Mouse (Mus musculus): ENCODE results near the gene Ccser1. TPM values are rescaled to one million over a fixed set of nuclear protein-coding genes. Genes with fewer than 3 reads are reported as not detected.

Ccser1 gene
- polyA plus RNA-seq, 1 experiment from 2014 or later, result 11.3 TPM

DNA sequence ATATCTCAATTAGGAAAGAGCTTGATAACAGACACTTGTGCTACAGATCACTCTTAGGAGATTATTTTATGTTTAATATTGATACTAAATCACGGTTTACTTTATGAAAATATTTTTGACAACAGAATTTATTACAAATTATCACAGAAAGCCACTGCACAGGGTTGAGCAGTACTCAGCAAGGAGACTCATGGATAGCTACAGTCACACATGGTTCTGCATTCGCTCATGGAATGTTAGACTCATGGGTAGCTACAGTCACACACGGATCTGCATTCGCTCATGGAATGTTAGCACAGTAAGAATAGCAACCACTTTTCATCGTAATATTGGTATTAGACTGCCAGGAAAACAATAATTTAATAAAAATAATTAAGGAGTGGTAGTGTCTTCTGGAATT lies 313.3 kb downstream of the Ccser1 start:
- Histone ChIP-seq H3K4me1 (ENCODE audit: control insufficient read depth, insufficient read depth, low read length) (no peaks in the 10 kb centered on the region), H3K4me2 (ENCODE audit: low read depth) (no peak overlapping the region), H3K9ac (ENCODE audit: low read length) (no peak overlapping the region), H3K9me3 (ENCODE audit: control insufficient read depth, low read length) (no peaks in the 10 kb centered on the region), H3K4me3 (ENCODE audit: low read depth, low read length) (no peak overlapping the region), H3K27me3 (ENCODE audit: control insufficient read depth, insufficient read depth, low read length) (no peaks in the 10 kb centered on the region), H3K27ac (ENCODE audit: low read depth, low read length) (no peak overlapping the region), H3K36me3 (ENCODE audit: control insufficient read depth, insufficient read depth, low read length) (no peaks in the 10 kb centered on the region)
- DNase-seq (ENCODE audit: low spot score), result no peak
- WGBS, result 94% methylated on average over 5 of the region's 5 CpGs
- peak; percentile 51 for ATAC-seq (ENCODE audit: insufficient read depth, low FRiP score, low TSS enrichment)

DNA sequence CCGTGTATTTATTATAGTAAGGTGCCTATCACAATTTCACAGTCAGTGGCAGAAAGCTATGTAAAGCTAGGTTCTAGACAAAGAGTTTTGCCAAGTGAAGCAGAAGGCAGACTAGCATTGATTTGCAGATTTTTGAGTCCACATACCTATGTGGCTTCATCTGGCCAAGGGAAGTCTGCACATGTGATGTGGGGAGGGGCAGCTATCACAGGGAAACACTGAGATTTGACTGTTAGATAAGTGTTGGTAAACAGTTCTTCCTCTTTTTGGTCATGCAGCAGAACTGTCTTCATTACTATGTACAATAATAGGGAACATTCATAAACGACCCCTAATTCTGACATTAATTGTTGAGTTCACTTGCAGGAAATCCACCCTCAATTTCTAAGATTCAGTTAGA lies 335.2 kb downstream of the Ccser1 start:
- Histone ChIP-seq H3K9ac (ENCODE audit: low read length) (no peak overlapping the region), H3K9me3 (ENCODE audit: control insufficient read depth, low read length) (no peaks in the 10 kb centered on the region), H3K4me2 (ENCODE audit: low read depth) (no peak overlapping the region), H3K36me3 (ENCODE audit: control insufficient read depth, insufficient read depth, low read length) (no peaks in the 10 kb centered on the region), H3K4me1 (ENCODE audit: control insufficient read depth, insufficient read depth, low read length) (no peaks in the 10 kb centered on the region), H3K27me3 (ENCODE audit: control insufficient read depth, insufficient read depth, low read length) (no peaks in the 10 kb centered on the region), H3K27ac (ENCODE audit: low read depth, low read length) (no peak overlapping the region), H3K4me3 (ENCODE audit: low read depth, low read length) (no peak overlapping the region)
- ATAC-seq (ENCODE audit: insufficient read depth, low FRiP score, low TSS enrichment), result no peak
- 79% methylated on average over 2 of the region's 2 CpGs for WGBS
- no peak for DNase-seq (ENCODE audit: low spot score)

- Histone ChIP-seq H3K9me3 (ENCODE audit: control insufficient read depth, low read length) (no peaks in the 10 kb centered on the region), H3K4me3 (ENCODE audit: low read depth, low read length) (no peak overlapping the region), H3K27me3 (ENCODE audit: control insufficient read depth, insufficient read depth, low read length) (no peaks in the 10 kb centered on the region), H3K36me3 (ENCODE audit: control insufficient read depth, insufficient read depth, low read length) (no peaks in the 10 kb centered on the region), H3K4me1 (ENCODE audit: control insufficient read depth, insufficient read depth, low read length) (no peaks in the 10 kb centered on the region), H3K9ac (ENCODE audit: low read length) (no peak overlapping the region), H3K4me2 (ENCODE audit: low read depth) (no peak overlapping the region), H3K27ac (ENCODE audit: low read depth, low read length) (no peak overlapping the region)
- DNase-seq (ENCODE audit: low spot score) (no peak), ATAC-seq (ENCODE audit: insufficient read depth, low FRiP score, low TSS enrichment) (no peak)
- 81% methylated on average over 2 of the region's 2 CpGs for WGBS
These were observed 341.5 kb downstream of the Ccser1 start for GRCm38 (mm10) chr6:61521587-61521986.

DNA sequence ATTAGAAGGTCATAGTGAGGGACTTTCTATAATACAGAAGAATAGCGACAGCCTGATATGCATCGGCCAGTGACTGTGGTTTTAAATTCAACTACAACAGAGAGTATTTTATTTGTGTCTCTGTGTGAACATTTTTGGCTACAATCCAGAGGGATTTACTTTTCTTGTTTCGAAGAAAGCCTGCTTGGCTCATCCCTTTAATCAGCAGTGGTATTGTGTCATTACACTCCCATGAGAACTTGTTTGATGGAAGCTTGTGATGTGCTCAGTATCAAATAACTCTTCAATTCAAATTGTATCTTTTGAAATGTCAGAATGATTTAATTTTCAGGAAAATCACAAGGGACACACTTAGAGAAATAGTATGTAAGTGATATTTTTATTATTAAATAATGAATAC lies 342.0 kb downstream of the Ccser1 start:
- ATAC-seq (ENCODE audit: insufficient read depth, low FRiP score, low TSS enrichment) (no peak), DNase-seq (ENCODE audit: low spot score) (no peak)
- Histone ChIP-seq H3K9ac (ENCODE audit: low read length) (no peak overlapping the region), H3K4me2 (ENCODE audit: low read depth) (no peak overlapping the region), H3K27ac (ENCODE audit: low read depth, low read length) (no peak overlapping the region), H3K4me3 (ENCODE audit: low read depth, low read length) (no peak overlapping the region), H3K4me1 (ENCODE audit: control insufficient read depth, insufficient read depth, low read length) (no peaks in the 10 kb centered on the region), H3K36me3 (ENCODE audit: control insufficient read depth, insufficient read depth, low read length) (no peaks in the 10 kb centered on the region), H3K27me3 (ENCODE audit: control insufficient read depth, insufficient read depth, low read length) (no peaks in the 10 kb centered on the region), H3K9me3 (ENCODE audit: control insufficient read depth, low read length) (no peaks in the 10 kb centered on the region)
- 87% methylated on average over 3 of the region's 3 CpGs for WGBS

DNA sequence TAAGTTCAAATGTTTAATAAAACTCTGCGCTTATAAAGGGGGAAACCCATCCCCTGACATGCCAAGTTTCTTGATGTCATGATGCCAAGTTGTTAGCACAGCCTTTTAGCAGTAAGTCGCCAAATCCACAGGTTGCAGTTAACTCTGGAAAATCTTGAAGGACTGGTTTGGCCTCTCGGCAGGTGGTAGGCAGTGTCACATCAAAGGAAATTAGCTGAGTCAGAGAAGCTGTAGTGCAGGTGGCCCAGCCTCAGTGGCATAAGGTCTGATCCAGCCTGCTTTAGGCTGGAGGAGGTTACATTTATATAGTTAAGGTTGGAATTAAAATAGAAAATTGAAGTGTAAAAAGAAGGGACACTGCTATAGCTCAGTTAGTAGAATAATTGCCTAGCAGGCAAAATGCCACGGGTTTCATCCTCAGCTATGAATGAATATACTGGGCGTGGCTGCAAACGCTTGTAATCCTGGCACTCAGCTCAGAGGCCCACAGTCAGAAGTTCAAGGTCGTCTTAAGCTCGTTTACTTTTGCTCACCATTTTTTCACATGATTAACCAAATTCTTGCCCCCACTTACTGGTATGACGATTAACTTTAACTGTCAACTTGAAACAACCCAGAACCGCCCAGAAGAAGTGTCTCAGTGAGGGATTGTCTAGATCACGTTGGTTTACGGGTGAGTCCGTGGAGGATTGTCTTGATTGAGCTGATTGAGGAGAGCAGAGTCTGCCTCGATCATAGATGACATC lies 343.8 kb downstream of the Ccser1 start:
- no peak for ATAC-seq (ENCODE audit: insufficient read depth, low FRiP score, low TSS enrichment)
- no peaks in the 10 kb centered on the region for H3K4me1 ChIP-seq (ENCODE audit: control insufficient read depth, insufficient read depth, low read length)
- no peak overlapping the region for H3K27ac ChIP-seq (ENCODE audit: low read depth, low read length)
- DNase-seq (ENCODE audit: low spot score), result no peak
- no peak overlapping the region for H3K4me2 ChIP-seq (ENCODE audit: low read depth)
- no peaks in the 10 kb centered on the region for H3K36me3 ChIP-seq (ENCODE audit: control insufficient read depth, insufficient read depth, low read length)
- no peak overlapping the region for H3K4me3 ChIP-seq (ENCODE audit: low read depth, low read length)
- no peak overlapping the region for H3K9ac ChIP-seq (ENCODE audit: low read length)
- no peaks in the 10 kb centered on the region for H3K9me3 ChIP-seq (ENCODE audit: control insufficient read depth, low read length)
- no peaks in the 10 kb centered on the region for H3K27me3 ChIP-seq (ENCODE audit: control insufficient read depth, insufficient read depth, low read length)
- WGBS, result 42% methylated on average over 14 of the region's 14 CpGs

DNA sequence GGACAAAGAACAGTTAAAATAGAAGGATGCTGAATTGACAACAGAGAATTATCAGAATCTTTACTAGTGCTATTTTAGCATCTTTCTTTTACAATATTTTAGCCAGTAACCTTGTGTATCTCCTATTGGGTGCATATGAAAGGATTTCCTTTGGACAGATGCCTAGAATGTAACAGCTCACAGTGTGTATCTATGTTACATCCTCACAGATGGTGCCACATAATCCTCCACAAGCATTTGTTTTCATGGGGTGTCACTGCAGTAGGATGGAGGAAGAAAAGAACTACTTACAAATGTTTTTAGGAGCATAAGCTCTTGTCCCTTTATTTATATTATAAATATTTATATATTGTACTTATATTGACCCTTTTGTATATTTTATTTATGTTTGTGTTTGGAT lies 360.6 kb downstream of the Ccser1 start:
- Histone ChIP-seq H3K9me3 (ENCODE audit: control insufficient read depth, low read length) (no peaks in the 10 kb centered on the region), H3K36me3 (ENCODE audit: control insufficient read depth, insufficient read depth, low read length) (no peaks in the 10 kb centered on the region), H3K9ac (ENCODE audit: low read length) (no peak overlapping the region), H3K4me2 (ENCODE audit: low read depth) (no peak overlapping the region), H3K4me1 (ENCODE audit: control insufficient read depth, insufficient read depth, low read length) (no peaks in the 10 kb centered on the region), H3K27ac (ENCODE audit: low read depth, low read length) (no peak overlapping the region), H3K4me3 (ENCODE audit: low read depth, low read length) (no peak overlapping the region), H3K27me3 (ENCODE audit: control insufficient read depth, insufficient read depth, low read length) (no peaks in the 10 kb centered on the region)
- ATAC-seq (ENCODE audit: insufficient read depth, low FRiP score, low TSS enrichment), result no peak
- no peak for DNase-seq (ENCODE audit: low spot score)

- Histone ChIP-seq H3K36me3 (ENCODE audit: control insufficient read depth, insufficient read depth, low read length) (no peaks in the 10 kb centered on the region), H3K4me3 (ENCODE audit: low read depth, low read length) (no peak overlapping the region), H3K9ac (ENCODE audit: low read length) (no peak overlapping the region), H3K4me2 (ENCODE audit: low read depth) (no peak overlapping the region), H3K27me3 (ENCODE audit: control insufficient read depth, insufficient read depth, low read length) (no peaks in the 10 kb centered on the region), H3K9me3 (ENCODE audit: control insufficient read depth, low read length) (no peaks in the 10 kb centered on the region), H3K4me1 (ENCODE audit: control insufficient read depth, insufficient read depth, low read length) (no peaks in the 10 kb centered on the region), H3K27ac (ENCODE audit: low read depth, low read length) (no peak overlapping the region)
- DNase-seq (ENCODE audit: low spot score), result no peak
- ATAC-seq (ENCODE audit: insufficient read depth, low FRiP score, low TSS enrichment), result no peak; the same call in 1 of the 2 replicates
- WGBS, result 77% methylated on average over 7 of the region's 7 CpGs
These were observed 363.4 kb downstream of the Ccser1 start for GRCm38 (mm10) chr6:61543459-61544044.

- ATAC-seq (ENCODE audit: insufficient read depth, low FRiP score, low TSS enrichment), result no peak
- 78% methylated on average over 2 of the region's 2 CpGs for WGBS
- H3K4me3 ChIP-seq (ENCODE audit: low read depth, low read length), result no peak overlapping the region
- no peak for DNase-seq (ENCODE audit: low spot score)
- no peaks in the 10 kb centered on the region for H3K9me3 ChIP-seq (ENCODE audit: control insufficient read depth, low read length)
- no peak overlapping the region for H3K27ac ChIP-seq (ENCODE audit: low read depth, low read length)
- no peaks in the 10 kb centered on the region for H3K4me1 ChIP-seq (ENCODE audit: control insufficient read depth, insufficient read depth, low read length)
- H3K4me2 ChIP-seq (ENCODE audit: low read depth), result no peak overlapping the region
- no peaks in the 10 kb centered on the region for H3K27me3 ChIP-seq (ENCODE audit: control insufficient read depth, insufficient read depth, low read length)
- no peak overlapping the region for H3K9ac ChIP-seq (ENCODE audit: low read length)
- no peaks in the 10 kb centered on the region for H3K36me3 ChIP-seq (ENCODE audit: control insufficient read depth, insufficient read depth, low read length)
These were observed 387.4 kb downstream of the Ccser1 start for GRCm38 (mm10) chr6:61567551-61567950.

DNA sequence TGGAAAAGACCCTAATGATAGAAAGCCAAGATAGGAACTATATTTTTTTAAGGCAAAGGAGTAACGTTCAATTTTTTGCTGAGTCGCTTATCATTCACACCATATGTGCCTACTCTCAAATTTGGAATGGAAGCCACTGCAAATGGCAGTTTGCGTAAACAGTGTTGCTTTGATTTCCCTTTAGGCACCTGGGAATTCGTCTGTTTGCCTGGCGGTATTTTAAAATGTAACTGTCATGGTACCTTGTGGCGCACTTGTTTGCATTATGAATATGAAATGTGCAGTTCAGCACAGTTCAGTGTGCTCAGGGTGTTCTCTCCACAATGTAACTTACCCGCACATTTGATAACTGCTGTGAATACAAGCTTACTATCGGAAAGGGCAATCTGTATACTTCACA lies 387.8 kb downstream of the Ccser1 start:
- Histone ChIP-seq H3K27ac (ENCODE audit: low read depth, low read length) (no peak overlapping the region), H3K9ac (ENCODE audit: low read length) (no peak overlapping the region), H3K4me1 (ENCODE audit: control insufficient read depth, insufficient read depth, low read length) (no peaks in the 10 kb centered on the region), H3K4me3 (ENCODE audit: low read depth, low read length) (no peak overlapping the region), H3K27me3 (ENCODE audit: control insufficient read depth, insufficient read depth, low read length) (no peaks in the 10 kb centered on the region), H3K4me2 (ENCODE audit: low read depth) (no peak overlapping the region), H3K36me3 (ENCODE audit: control insufficient read depth, insufficient read depth, low read length) (no peaks in the 10 kb centered on the region), H3K9me3 (ENCODE audit: control insufficient read depth, low read length) (no peaks in the 10 kb centered on the region)
- WGBS, result 90% methylated on average over 8 of the region's 8 CpGs
- no peak for DNase-seq (ENCODE audit: low spot score)
- ATAC-seq (ENCODE audit: insufficient read depth, low FRiP score, low TSS enrichment), result no peak

All from neural tube, embryonic 11.5 days (tissue).